Mouse (Mus musculus) induced T-regulatory cell, adult 2 months (primary cell): ENCODE measurements around the gene Cfb.
A peak's percentile ranks its signal among the peaks of the same experiment; 100 is the strongest.
"Not testable (repeated sequence)": the region's sequence is repeated elsewhere in the genome, so short reads cannot be mapped to it uniquely, and the experiment has no call there.

ENCODE experiments used
- DNase-seq: peaks from one replicate; pipeline ENCODE4 v3.0.0-alpha.2; 2012; ENCODE audit warnings: low read depth

Cfb gene

GRCm38 (mm10) chr17:34862416-34863081, at the start of gene Cfb:
TSS of gene Cfb (minus strand) at chr17:34862518.
- no peak for DNase-seq

- peak; percentile 94 for DNase-seq
Measured at GRCm38 (mm10) chr17:34911945-34912351, 49.6 kb upstream of the Cfb start.

- DNase-seq = no peak
Measured at GRCm38 (mm10) chr17:34910982-34911381, 48.7 kb upstream of the Cfb start.

- no peak for DNase-seq
Measured at GRCm38 (mm10) chr17:34902895-34903294, 40.6 kb upstream of the Cfb start.

- DNase-seq = not testable (repeated sequence)
Measured at GRCm38 (mm10) chr17:34901948-34902347, 39.6 kb upstream of the Cfb start.

- not testable (repeated sequence) for DNase-seq
Measured at GRCm38 (mm10) chr17:34900826-34901225, 38.5 kb upstream of the Cfb start.

- peak; percentile 81 for DNase-seq
Measured at GRCm38 (mm10) chr17:34899890-34900243, 37.5 kb upstream of the Cfb start.

GRCm38 (mm10) chr17:34899053-34899889, 37.0 kb upstream of the Cfb start:
- DNase-seq = peak; percentile 60

GRCm38 (mm10) chr17:34898706-34899052, 36.4 kb upstream of the Cfb start:
- DNase-seq = peak; percentile 48

GRCm38 (mm10) chr17:34898160-34898586, 35.9 kb upstream of the Cfb start, which contains the start of the genes C2 and Ehmt2:
TSS of gene C2 (minus strand) at chr17:34898265.
TSS of gene Ehmt2 (plus strand) at chr17:34898469.
- peak; percentile 83 for DNase-seq

- no peak for DNase-seq
Measured at GRCm38 (mm10) chr17:34897373-34898159, 35.2 kb upstream of the Cfb start.

GRCm38 (mm10) chr17:34896366-34896765, 34.0 kb upstream of the Cfb start:
- DNase-seq = peak; percentile 82

- no peak for DNase-seq
Measured at GRCm38 (mm10) chr17:34895724-34896123, 33.4 kb upstream of the Cfb start.

GRCm38 (mm10) chr17:34894801-34895530, 32.6 kb upstream of the Cfb start:
- DNase-seq = peak; percentile 56

- DNase-seq = peak; percentile 93
Measured at GRCm38 (mm10) chr17:34894074-34894597, 31.8 kb upstream of the Cfb start.

- no peak for DNase-seq
Measured at GRCm38 (mm10) chr17:34893072-34893824, 30.9 kb upstream of the Cfb start.

GRCm38 (mm10) chr17:34891377-34891776, 29.1 kb upstream of the Cfb start:
- no peak for DNase-seq

GRCm38 (mm10) chr17:34890074-34890743, 27.9 kb upstream of the Cfb start:
- DNase-seq = no peak

GRCm38 (mm10) chr17:34887942-34888341, 25.6 kb upstream of the Cfb start:
- no peak for DNase-seq

- no peak for DNase-seq
Measured at GRCm38 (mm10) chr17:34885615-34886014, 23.3 kb upstream of the Cfb start.
